Mouse (Mus musculus): Measurements from ENCODE around the gene Cxadr. TPM values are rescaled to one million over a fixed set of nuclear protein-coding genes. Genes with fewer than 3 reads are reported as not detected.

Gene Cxadr
- polyA plus RNA-seq (2012; rRNA removed) (6.0 and 7.7 TPM in 2 replicates), polyA plus RNA-seq (2014; fragmentation: Nextera tagmentation; extraction: Ambion mirVana) (11.7 and 12.4 TPM in 2 replicates)

- peak within 1 kb of the TSS; percentile 59 to 70 for H3K4me3 ChIP-seq (ENCODE audit: insufficient read depth in 1 of 2, low read depth in 2 of 2, low read length in 2 of 2)
- peak within 1 kb of the TSS; percentile 65 for H3K4me2 ChIP-seq (ENCODE audit: low read depth)
- no peak for TF ChIP-seq EP300 (IDR thresholded peaks at IDR 0.05; ENCODE audit: low read depth)
- no peak for TF ChIP-seq CTCF (IDR thresholded peaks at IDR 0.05; ENCODE audit: low read depth)
- H3K9me3 ChIP-seq (ENCODE audit: control insufficient read depth, low read length) = no peaks in the 10 kb centered on the region
- peaks cover 0 to 7% of the 10 kb centered on the region in 2 experiments; a peak in 2 of 4 replicates for H3K4me1 ChIP-seq (replicated peaks; ENCODE audit: control insufficient read depth in 2 of 2, insufficient read depth in 2 of 2, low read length in 1 of 2)
- no peak within 1 kb of the TSS for H3K27ac ChIP-seq
- ATAC-seq (ENCODE audit: insufficient read depth) (peak; percentile 78), DNase-seq (ENCODE audit: low read depth in 3 of 3, low spot score in 3 of 3) (no peak)
- peaks cover 33% of the 10 kb centered on the region for H3K27me3 ChIP-seq (ENCODE audit: control insufficient read depth, insufficient read depth, low read length)
- H3K36me3 ChIP-seq (replicated peaks; ENCODE audit: control insufficient read depth, insufficient read depth, low read depth) = no peaks in the 10 kb centered on the region
- under 1% methylated on average over 31 of the region's 34 CpGs for WGBS (ENCODE audit: insufficient replicate concordance)
- H3K9ac ChIP-seq (replicated peaks) = peak within 1 kb of the TSS; percentile 53
Observed at GRCm38 (mm10) chr16:78301183-78301830, at the start of gene Cxadr. TSS of gene Cxadr (plus strand) at chr16:78301489.

- 63% methylated on average over 4 of the region's 4 CpGs for WGBS (ENCODE audit: insufficient replicate concordance)
- Histone ChIP-seq H3K4me2 (ENCODE audit: low read depth) (no peak overlapping the region), H3K27me3 (ENCODE audit: control insufficient read depth, insufficient read depth, low read length) (no peaks in the 10 kb centered on the region), H3K9ac (replicated peaks) (no peak overlapping the region), H3K27ac (no peak overlapping the region), H3K9me3 (ENCODE audit: control insufficient read depth, low read length) (no peaks in the 10 kb centered on the region), H3K4me1 (replicated peaks; ENCODE audit: control insufficient read depth in 2 of 2, insufficient read depth in 2 of 2, low read length in 1 of 2) (peaks cover 0 to 2% of the 10 kb centered on the region in 2 experiments; a peak in 1 of 4 replicates), H3K36me3 (replicated peaks; ENCODE audit: control insufficient read depth, insufficient read depth, low read depth) (no peaks in the 10 kb centered on the region), H3K4me3 (ENCODE audit: insufficient read depth in 1 of 2, low read depth in 2 of 2, low read length in 2 of 2) (no peak overlapping the region)
- DNase-seq (ENCODE audit: low read depth in 3 of 3, low spot score in 3 of 3) (no peak), ATAC-seq (ENCODE audit: insufficient read depth) (no peak)
- no peak for TF ChIP-seq EP300 (IDR thresholded peaks at IDR 0.05; ENCODE audit: low read depth)
- TF ChIP-seq CTCF (IDR thresholded peaks at IDR 0.05; ENCODE audit: low read depth) = no peak
Observed at GRCm38 (mm10) chr16:78258989-78259388, 42.3 kb upstream of the Cxadr start.

GRCm38 (mm10) chr16:78260070-78260879 is 41.0 kb upstream of the Cxadr start:
- WGBS (ENCODE audit: insufficient replicate concordance) = 47% methylated on average over 10 of the region's 10 CpGs
- Histone ChIP-seq H3K36me3 (replicated peaks; ENCODE audit: control insufficient read depth, insufficient read depth, low read depth) (no peaks in the 10 kb centered on the region), H3K9me3 (ENCODE audit: control insufficient read depth, low read length) (no peaks in the 10 kb centered on the region), H3K27me3 (ENCODE audit: control insufficient read depth, insufficient read depth, low read length) (no peaks in the 10 kb centered on the region), H3K27ac (no peak overlapping the region), H3K4me3 (ENCODE audit: insufficient read depth in 1 of 2, low read depth in 2 of 2, low read length in 2 of 2) (no peak overlapping the region), H3K4me1 (replicated peaks; ENCODE audit: control insufficient read depth in 2 of 2, insufficient read depth in 2 of 2, low read length in 1 of 2) (peaks cover 0 to 8% of the 10 kb centered on the region in 2 experiments; a peak in 2 of 4 replicates), H3K4me2 (ENCODE audit: low read depth) (no peak overlapping the region), H3K9ac (replicated peaks) (no peak overlapping the region)
- DNase-seq (ENCODE audit: low read depth in 3 of 3, low spot score in 3 of 3) (no peak), ATAC-seq (ENCODE audit: insufficient read depth) (no peak)
- TF ChIP-seq EP300 (IDR thresholded peaks at IDR 0.05; ENCODE audit: low read depth) (no peak), CTCF (IDR thresholded peaks at IDR 0.05; ENCODE audit: low read depth) (no peak)

GRCm38 (mm10) chr16:78261520-78261919 is 39.8 kb upstream of the Cxadr start:
- TF ChIP-seq CTCF (IDR thresholded peaks at IDR 0.05; ENCODE audit: low read depth) = no peak
- TF ChIP-seq EP300 (IDR thresholded peaks at IDR 0.05; ENCODE audit: low read depth) = no peak
- H3K27ac ChIP-seq = no peak overlapping the region
- ATAC-seq (ENCODE audit: insufficient read depth) (no peak), DNase-seq (ENCODE audit: low read depth in 3 of 3, low spot score in 3 of 3) (no peak)
- H3K4me1 ChIP-seq (replicated peaks; ENCODE audit: control insufficient read depth in 2 of 2, insufficient read depth in 2 of 2, low read length in 1 of 2) = peaks cover 0 to 13% of the 10 kb centered on the region in 2 experiments; a peak in 2 of 4 replicates
- no peaks in the 10 kb centered on the region for H3K9me3 ChIP-seq (ENCODE audit: control insufficient read depth, low read length)
- no peaks in the 10 kb centered on the region for H3K36me3 ChIP-seq (replicated peaks; ENCODE audit: control insufficient read depth, insufficient read depth, low read depth)
- no peak overlapping the region for H3K9ac ChIP-seq (replicated peaks)
- H3K4me3 ChIP-seq (ENCODE audit: insufficient read depth in 1 of 2, low read depth in 2 of 2, low read length in 2 of 2) = no peak overlapping the region
- no peak overlapping the region for H3K4me2 ChIP-seq (ENCODE audit: low read depth)
- no peaks in the 10 kb centered on the region for H3K27me3 ChIP-seq (ENCODE audit: control insufficient read depth, insufficient read depth, low read length)
- 66% methylated on average over 3 of the region's 3 CpGs for WGBS (ENCODE audit: insufficient replicate concordance)
